Mouse (Mus musculus) mesoderm, embryonic 11.5 days (tissue): ENCODE data around the gene Plrg1.

ENCODE experiments used
- DNase-seq: peaks from one replicate; pipeline ENCODE4 v3.0.0-alpha.2; 2012; ENCODE audit warnings: low read depth, low spot score

Plrg1 gene

DNA sequence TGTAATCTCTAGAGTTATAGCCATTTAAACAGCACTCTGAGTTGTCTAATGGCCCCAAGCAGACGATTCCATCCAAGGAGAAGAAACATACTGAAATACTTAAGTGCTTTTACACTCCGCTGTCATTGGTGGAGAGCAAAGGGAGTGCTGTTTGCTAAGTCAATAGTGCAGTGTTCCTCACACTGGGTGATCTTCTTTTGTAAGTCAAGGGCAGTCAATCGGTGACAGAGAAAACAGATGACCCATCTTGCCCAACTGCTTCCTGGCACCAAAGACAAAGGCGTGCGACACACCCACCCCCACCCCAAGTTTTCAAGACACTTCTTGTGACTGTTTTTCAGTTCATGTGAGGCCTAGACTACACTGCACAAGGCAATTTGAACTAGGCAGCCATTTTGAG is 3.2 kb upstream of the Plrg1 start:
- no peak for DNase-seq

DNA sequence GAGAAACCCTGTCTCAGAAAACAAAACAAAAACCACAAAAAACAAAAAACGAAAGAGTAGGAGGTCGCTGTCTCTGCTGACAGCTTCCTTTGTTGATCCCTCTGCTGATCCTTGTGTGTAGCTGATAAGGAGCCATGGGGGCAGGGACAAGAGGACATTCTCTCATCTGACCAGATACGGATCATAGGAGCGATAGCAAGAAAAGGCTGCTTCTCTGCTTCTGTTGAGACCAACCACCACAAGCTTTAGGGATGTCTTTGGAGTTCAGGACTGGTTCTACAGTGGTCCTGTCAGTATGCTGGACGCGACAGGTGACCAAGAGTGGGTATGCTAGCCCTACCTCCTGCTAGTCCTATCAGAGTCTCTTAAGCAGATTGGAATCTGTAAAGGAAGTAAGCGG is 2.2 kb upstream of the Plrg1 start:
- no peak for DNase-seq

DNA sequence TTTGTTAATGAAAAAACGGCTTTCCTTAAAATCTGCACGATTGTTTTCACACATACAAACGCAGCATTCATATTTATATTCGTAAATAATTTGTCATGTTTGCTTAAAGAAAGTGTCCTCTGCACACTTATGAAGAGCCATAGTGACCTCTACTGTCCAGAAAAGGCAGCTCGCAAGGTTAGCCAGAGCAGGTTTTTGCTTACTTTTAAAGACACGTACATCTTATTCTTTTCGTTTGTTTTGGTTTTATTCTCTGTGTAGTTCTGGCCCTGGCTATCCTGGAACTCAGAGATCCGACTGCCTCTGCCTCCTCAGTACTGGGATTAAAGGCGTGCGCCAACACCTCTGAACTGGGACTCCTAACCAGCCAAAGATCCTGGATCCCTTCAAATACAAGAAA is 1.6 kb upstream of the Plrg1 start:
- peak; percentile 18 for DNase-seq

DNA sequence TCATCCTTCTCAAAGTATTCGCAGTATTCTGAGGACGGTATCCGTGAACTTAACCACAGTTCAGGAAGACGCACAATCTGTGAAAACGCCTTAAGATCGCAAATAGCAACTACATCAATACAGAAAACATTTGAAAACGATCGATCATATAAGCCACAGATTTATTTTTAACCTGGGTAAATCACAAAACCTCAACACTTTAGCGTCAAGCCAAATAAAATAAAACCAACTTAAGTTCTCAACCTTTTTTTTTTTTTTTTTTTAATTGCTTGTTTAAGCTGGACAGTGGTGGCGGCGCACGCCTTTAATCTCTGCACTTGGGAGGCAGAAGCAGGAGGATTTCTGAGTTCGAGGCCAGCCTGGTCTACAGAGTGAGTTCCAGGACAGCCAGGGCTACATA is 563 bp upstream of the Plrg1 start:
- DNase-seq: no peak

DNA sequence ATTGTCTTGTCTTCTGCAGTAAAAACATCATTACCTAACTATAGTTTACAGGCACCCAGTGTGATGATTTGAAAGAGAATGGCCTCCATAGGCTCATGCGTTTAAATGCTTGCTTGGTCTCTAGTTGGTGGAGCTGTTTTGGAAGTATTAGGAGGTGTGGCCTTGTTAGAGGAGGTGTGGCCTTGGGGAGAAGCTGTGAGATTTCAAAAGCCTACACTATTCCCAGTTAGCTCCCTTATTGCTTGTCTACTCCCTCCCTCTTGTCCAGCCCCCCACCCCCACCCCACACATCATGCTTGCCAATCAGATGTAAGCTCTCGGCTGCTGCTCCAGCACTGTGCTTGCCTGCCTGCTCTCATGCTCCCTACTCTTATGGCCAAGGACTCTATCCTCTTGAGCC is 1.7 kb downstream of the Plrg1 start:
- DNase-seq: no peak

DNA sequence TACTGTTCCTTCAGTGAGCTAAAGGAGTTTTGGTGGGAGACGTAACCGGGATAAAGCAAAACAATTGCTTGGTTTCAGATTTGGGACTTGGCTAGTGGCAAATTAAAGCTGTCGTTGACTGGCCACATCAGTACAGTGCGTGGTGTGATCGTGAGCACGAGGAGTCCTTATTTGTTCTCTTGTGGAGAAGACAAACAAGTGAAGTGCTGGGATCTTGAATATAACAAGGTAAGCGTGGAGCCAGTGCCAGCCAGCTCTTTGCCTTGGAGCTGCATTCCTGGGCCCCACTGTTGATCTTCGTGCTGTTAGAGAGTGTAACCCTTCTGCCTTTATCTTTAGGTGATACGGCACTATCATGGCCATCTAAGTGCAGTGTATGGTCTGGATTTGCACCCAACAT is 12.6 kb downstream of the Plrg1 start:
- DNase-seq: no peak

DNA sequence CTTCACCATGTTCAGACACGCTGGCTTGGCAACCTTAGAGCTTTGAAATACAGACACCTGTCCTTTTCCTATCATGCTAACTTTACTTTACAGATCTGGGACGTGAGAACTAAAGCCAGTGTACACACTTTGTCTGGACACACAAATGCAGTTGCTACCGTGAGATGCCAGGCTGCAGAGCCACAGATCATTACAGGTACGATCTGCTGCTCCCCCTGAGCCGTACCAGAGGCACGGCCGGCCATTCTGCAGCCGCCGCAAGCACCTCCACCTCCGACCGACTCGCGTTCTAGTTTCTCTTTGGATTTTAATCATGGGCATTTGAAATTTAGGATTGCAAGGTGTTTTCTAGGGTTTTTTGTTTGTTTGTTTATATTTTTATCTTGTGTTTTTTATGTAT is 13.5 kb downstream of the Plrg1 start:
- DNase-seq: no peak

DNA sequence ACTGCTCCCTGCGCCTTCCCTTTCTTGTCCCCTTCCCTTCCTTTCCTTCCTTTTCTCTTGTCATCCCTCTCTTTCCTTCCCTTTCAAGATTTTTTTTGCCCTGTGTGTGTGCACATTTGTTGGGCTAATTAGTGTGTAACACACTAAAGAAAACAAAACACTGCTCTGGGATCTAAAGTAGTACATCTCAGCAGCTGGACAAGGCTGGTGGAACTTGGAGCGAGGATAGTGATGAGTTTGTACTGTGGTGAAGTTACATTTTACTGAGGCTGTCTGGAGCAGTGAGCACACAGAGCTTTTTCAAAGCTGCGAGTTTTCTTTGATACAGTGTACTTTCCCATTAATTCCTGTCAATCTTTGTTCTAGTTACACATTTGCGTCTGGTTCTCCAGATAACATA is 14.9 kb downstream of the Plrg1 start:
- no peak for DNase-seq

DNA sequence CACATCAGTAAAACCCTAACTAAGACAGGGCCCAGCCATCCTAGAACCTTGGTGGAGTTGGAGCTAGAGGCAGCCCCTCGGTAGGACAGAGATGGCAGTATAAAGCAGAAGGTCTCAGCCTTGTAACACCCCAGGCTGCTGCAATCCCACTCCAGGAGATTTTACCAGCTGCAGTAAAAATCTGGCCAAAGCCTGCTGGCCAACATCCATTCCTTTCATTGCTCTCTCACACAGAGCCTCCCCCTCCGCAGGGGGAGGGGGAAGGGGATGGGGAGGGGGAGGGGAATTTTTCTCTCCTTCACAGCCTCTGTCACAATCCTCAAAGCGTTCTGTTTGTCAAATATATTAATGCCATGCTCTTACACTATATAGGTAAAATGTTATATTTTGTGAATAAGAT is 21.2 kb downstream of the Plrg1 start:
- peak; percentile 9 for DNase-seq

DNA sequence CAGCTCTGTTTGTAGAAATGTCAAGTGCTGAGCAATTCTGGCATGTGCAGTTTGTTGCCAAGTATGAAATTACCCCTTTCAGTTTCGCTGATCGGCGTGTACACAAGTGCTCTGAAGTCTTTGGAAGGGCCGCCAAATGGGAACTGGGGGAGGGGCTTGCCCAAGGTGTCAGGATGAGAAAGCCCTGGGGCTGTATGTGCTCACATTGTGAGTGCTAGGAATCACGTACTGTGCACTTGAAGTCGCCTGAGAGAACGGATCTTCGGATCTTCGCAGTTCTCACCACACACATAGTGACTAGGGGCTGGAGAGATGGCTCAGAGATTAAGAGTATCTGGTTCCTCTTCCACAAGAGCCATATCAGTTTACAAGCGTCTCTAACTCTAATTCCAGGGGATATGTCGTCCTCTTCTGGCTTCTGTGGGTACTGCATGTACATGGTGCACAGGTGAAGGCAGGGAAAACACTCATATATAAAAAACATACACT is 25.3 kb downstream of the Plrg1 start:
- DNase-seq: peak; percentile 72

DNA sequence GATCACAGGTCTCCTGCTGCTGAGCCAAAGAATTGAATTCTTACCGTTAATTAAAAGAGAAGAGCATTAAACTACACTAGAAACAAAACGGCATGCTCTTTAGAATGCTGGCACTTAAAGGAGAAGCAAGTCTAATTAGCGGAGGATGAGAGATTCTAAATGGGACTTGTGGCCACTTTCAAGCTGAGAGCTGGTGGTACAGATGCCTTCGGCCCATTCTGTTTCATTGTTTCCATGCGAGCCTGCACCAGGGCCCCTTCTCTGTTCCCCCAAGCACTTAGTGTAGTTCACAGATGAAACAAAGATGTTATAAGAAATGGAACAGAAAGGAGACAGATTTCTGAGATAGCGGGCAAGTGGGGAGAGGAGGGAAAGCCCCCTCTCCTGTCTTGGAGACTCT is 42.3 kb downstream of the Plrg1 start:
- DNase-seq: no peak

DNA sequence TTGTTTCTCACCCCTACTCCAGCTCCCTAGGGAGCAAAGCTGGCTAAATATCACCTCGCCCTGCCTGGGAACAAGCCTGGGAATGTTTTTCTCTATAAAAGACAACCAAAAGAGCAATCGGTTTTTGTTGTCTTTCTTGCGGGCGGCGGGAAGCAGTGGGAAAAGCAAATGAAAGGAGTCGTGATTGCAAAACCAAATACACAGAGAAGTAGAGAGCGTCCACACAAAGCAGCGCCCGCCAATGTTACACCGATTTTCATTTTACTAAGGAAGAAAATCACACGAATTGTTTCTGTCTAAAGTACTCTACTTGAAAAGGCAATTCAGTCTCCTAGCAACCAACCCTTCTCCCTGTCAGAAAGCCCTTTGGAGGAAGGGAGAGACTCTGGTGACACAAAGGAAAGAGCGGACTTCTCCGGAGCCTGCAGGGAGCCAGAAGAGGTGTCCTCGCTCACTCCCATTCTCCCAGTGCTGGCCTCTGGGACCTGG is 43.3 kb downstream of the Plrg1 start:
- DNase-seq: peak; percentile 52

DNA sequence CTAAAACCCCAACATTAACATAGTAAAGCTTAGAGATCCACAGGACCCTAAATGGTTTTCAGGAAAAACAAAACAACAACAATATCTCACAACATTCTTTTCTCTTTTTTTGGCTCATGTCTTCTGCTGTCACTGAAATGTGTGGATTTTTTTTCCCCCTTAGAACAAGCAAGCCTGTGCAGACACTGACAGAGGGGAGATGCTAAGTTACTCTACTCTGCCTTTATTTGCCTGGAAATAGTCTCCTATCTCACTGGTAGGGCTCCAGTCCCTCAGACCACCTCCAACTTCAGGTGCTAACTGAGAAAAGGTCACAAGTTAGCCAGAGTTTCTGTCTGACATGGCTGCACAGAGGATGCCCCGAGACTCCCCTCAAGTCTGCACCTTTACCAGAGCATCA is 43.8 kb downstream of the Plrg1 start:
- DNase-seq: no peak

DNA sequence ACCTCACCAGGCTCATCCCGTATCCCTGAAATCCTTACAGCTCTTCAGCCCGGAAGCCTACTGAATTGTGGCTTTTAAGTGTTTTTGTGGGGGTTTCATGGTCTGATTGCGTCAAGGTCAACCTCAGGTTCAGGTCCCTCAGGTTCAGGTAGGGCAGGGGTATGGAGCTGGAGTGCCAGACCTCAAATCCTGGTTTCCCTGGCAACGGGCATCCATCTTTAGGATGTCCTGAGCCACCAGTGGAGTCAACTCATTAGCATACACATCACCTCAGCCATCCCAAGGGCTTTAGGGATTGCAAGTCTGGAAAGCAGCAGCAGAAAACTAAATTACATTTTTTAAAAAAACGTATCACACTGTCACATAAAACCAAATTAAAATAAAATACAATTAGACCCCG is 44.3 kb downstream of the Plrg1 start:
- DNase-seq: no peak

DNA sequence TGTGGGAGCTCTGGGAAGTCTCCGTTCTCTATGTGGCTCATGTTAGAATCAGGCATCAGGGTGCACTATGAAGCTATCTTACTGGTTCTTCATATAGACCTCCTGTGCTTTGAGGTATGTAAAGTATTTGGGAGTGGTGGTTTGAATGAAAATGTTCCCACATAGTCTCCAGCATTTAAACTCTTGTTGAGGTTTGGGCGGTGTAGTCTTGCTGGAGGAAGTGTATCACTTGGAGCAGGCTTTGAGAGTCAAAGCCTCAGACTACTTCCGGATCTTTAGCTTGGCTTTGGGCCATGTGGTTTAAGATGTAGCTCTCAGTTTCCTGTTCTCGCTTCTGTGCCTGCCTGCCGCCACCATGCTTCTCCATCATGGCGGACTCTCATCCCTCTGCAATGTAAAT is 47.0 kb downstream of the Plrg1 start:
- no peak for DNase-seq

DNA sequence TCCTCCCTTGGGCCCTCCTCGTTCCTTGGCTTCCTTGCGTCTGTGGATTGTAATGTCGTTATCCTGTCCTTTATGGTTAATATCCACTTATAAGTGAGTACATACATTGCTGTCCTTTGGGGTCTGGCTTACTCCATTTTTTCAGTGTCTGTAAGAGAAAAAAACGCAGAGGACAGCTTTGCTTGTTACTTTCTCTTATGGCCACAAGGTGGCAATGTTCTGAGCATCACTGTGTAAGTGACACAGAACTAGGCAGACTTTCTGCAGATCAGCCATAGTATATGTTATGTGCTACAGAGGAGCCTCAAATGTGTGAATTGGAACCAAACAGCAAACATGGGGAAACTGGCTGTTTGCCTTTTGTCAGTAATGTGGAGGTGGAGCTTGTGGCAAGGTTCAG is 54.8 kb downstream of the Plrg1 start:
- peak; percentile 48 for DNase-seq

DNA sequence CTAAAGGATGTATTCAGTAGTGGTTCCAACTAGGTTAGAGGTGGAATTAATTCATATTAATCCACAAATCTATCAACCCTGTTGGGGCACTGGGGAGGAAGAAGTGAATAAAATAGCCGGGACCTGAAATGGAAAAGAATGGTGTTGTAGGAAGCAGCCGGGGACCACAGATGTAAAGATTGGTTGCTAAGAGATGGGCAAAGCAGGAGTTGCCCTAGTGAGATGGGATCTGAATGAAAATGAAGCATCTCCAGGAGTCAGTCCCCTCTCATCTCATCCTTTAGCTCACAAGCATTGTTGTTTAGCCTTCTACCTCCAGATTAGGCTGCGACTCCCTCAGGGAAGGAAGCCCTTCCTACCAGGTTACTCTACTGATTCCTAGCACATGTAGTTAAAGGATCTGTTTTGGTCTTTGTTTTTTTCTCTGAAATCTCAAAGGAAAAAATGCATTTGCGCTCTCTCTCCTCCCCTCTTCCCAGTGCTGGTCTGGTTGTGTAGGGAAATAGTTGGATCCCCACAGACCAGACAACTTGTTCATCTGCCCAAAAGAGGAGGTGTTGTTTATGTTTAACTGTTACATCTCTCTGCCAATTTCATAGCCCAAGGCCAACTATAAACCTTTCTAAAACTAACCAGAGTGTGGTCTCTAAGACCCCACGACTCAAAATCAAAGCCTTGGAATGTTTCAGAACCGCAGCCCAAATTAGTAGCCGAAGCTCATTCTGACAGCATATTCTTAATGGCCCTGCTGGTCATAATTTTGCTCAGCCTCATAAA is 56.4 kb downstream of the Plrg1 start:
- DNase-seq: no peak

DNA sequence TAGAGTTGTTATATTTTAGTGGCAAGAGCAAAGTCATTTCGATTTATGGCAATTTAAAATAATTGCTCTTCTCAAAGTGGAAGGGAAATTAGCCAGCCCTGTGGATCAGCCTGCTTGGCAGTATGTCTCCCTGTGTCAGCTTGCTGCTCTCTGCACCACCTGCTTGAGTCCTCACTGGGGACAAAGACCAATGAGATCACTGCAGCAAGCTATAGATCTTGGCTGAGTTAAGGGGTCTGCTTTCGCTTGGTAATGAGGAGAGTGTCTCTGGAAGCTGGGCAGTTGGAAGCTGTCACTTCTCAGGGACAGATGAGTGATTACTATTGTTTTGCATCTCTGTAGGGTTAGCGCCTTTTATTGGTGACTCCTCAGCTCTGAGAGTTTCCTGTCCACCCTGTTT is 57.5 kb downstream of the Plrg1 start:
- DNase-seq: peak; percentile 68

DNA sequence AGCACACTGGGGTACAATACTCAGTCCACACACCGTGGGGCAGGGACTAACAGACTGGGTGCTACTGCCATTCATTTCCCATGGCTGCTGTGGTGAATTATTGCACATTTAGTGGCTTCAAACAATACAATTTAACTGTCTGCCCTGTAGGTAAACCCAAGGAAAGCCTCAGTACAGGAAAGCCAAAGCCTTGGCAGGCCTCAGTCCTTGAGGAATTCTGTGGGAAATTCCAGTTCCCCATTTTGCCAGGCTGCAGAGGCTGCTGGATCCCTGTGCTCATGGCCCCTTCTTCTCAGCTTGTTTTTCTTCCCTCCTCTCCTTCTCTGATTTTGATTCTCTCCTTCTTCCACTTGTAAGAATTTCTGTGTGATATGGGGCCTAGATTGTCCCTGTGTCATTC is 59.6 kb downstream of the Plrg1 start:
- DNase-seq: no peak

DNA sequence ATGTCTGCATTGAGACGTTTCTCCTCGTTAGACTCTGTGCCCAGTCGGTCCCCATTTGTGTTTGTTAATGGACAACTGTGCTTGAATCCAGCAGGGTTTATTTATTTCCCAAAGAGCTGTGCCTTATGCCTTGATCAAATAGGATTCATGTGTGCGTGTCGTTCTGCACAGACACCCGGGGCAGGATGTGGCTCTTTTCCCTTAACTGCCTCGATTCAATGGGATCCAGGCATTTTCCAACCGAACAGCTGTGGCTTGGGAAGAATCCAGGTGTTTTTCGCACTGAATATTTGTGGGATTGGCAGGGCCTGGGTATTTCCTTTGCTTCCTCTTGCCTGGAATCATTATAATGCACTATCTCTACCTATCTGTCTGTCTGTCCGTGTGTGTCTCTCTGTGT is 62.3 kb downstream of the Plrg1 start:
- DNase-seq: no peak
